In genomic region chr6:52006649-52007218, GRCm38 (mm10) we compare ENCODE assay signal across 8 mouse cellular contexts. TPM values are rescaled to one million over a fixed set of nuclear protein-coding genes. Genes with fewer than 3 reads are reported as not detected.
A peak's percentile ranks its signal among the peaks of the same experiment; 100 is the strongest.
DNase-seq lines count a peak whose midpoint lies in the region; ATAC-seq and TF ChIP-seq lines count a peak whose summit lies in the region.

No protein-coding gene starts in this region.

- H3K27me3 ChIP-seq in ES-Bruce4 (ENCODE audit: control insufficient read depth, insufficient read depth, low read length, poor library complexity, severe bottlenecking) = no peaks in the 10 kb centered on the region
- peaks cover 56% of the 10 kb centered on the region for H3K27me3 ChIP-seq in hindbrain, embryonic 15.5 days
- peaks cover 7% of the 10 kb centered on the region; the same call in 1 of the 2 replicates for H3K27me3 ChIP-seq in cerebellum, adult 2 months (ENCODE audit: control insufficient read depth, insufficient read depth, low read length)
- peaks cover 10% of the 10 kb centered on the region for H3K27me3 ChIP-seq in thymus, adult 2 months (ENCODE audit: control insufficient read depth, insufficient read depth, low read length)

- no peaks in the 10 kb centered on the region for H3K9me3 ChIP-seq in ES-Bruce4 (replicated peaks; ENCODE audit: control insufficient read depth, insufficient read depth, low read length, poor library complexity, severe bottlenecking)
- H3K9me3 ChIP-seq in hindbrain, embryonic 15.5 days = no peaks in the 10 kb centered on the region

- H3K9ac ChIP-seq in ES-Bruce4 (ENCODE audit: low read depth, poor library complexity, severe bottlenecking) = peak overlapping the region; percentile 83
- H3K9ac ChIP-seq in hindbrain, embryonic 15.5 days = no peak overlapping the region

- no peak for TF ChIP-seq POLR2A in ES-Bruce4 (IDR thresholded peaks at IDR 0.05; ENCODE audit: insufficient read depth, low read length)
- TF ChIP-seq POLR2A in cerebellum, adult 2 months (IDR thresholded peaks at IDR 0.05; ENCODE audit: borderline replicate concordance, insufficient read depth, low read length) = no peak
- no peak for TF ChIP-seq POLR2A in thymus, adult 2 months (IDR thresholded peaks at IDR 0.05; ENCODE audit: control insufficient read depth, extremely low read depth, insufficient read depth, low read length, poor library complexity)

- no peak for TF ChIP-seq EP300 in ES-Bruce4 (IDR thresholded peaks at IDR 0.05; ENCODE audit: insufficient read depth, low read depth, low read length)

- peak overlapping the region; percentile 47; the same call in 1 of the 2 replicates for H3K4me2 ChIP-seq in hindbrain, embryonic 15.5 days

- H3K4me1 ChIP-seq in ES-Bruce4 (ENCODE audit: control insufficient read depth, insufficient read depth, low read length) = peaks cover 2% of the 10 kb centered on the region
- H3K4me1 ChIP-seq in hindbrain, embryonic 15.5 days (replicated peaks) = peaks cover 11% of the 10 kb centered on the region
- no peaks in the 10 kb centered on the region for H3K4me1 ChIP-seq in cerebellum, adult 2 months (ENCODE audit: control insufficient read depth, insufficient read depth, low read length)
- peaks cover under 1% of the 10 kb centered on the region for H3K4me1 ChIP-seq in thymus, adult 2 months (replicated peaks; ENCODE audit: control insufficient read depth, insufficient read depth, low read length)

- peak overlapping the region; percentile 77 for H3K27ac ChIP-seq in ES-Bruce4 (ENCODE audit: insufficient read depth, low read length)
- H3K27ac ChIP-seq in hindbrain, embryonic 15.5 days (replicated peaks) = no peak overlapping the region
- H3K27ac ChIP-seq in cerebellum, adult 2 months (ENCODE audit: insufficient read depth, low read length) = no peak overlapping the region
- no peak overlapping the region for H3K27ac ChIP-seq in thymus, adult 2 months (ENCODE audit: control insufficient read depth, insufficient read depth, low read length)

- 9% methylated on average over 13 of the region's 13 CpGs for WGBS in hindbrain, embryonic 15.5 days
- WGBS in cerebellum, adult 2 months = 12% methylated on average over 13 of the region's 13 CpGs
- WGBS in thymus, adult 2 months = 61% methylated on average over 13 of the region's 13 CpGs

- DNase-seq in heart, adult 11 months = peak; percentile 85
- no peak for DNase-seq in heart, postnatal 25 days (ENCODE audit: low spot score)
- DNase-seq in lung, postnatal 10 days = peak; percentile 33
- no peak for DNase-seq in cerebellum, adult 2 months
- DNase-seq in cerebellum, adult 8-10 months = no peak
- no peak for DNase-seq in thymus, adult 2 months

- no peaks in the 10 kb centered on the region for H3K36me3 ChIP-seq in ES-Bruce4 (ENCODE audit: control insufficient read depth, insufficient read depth, low read length, poor library complexity, severe bottlenecking)
- no peaks in the 10 kb centered on the region for H3K36me3 ChIP-seq in hindbrain, embryonic 15.5 days
- H3K36me3 ChIP-seq in thymus, adult 2 months (ENCODE audit: control insufficient read depth, insufficient read depth, low read length) = no peaks in the 10 kb centered on the region

- no peak for TF ChIP-seq CTCF in ES-Bruce4 (IDR thresholded peaks at IDR 0.05; ENCODE audit: low read depth, low read length)
- TF ChIP-seq CTCF in cerebellum, adult 2 months (IDR thresholded peaks at IDR 0.05; ENCODE audit: borderline replicate concordance, insufficient read depth, low read depth, low read length) = no peak
- TF ChIP-seq CTCF in thymus, adult 2 months (IDR thresholded peaks at IDR 0.05; ENCODE audit: borderline replicate concordance, control insufficient read depth, extremely low read depth, insufficient read depth, low read length, poor library complexity) = no peak

- intact Hi-C loops in heart, postnatal 25 days (cut with DNase I) = loop anchor here (5.0 kb wide), 1 partner anchor 824 kb away; no protein-coding TSS in a partner anchor

- H3K4me3 ChIP-seq in ES-Bruce4 (ENCODE audit: low read depth, low read length) = peak overlapping the region; percentile 74
- 0 out of 2 replicates have a peak overlapping the region, but pooled peaks have one; percentile 13 for H3K4me3 ChIP-seq in hindbrain, embryonic 15.5 days
- H3K4me3 ChIP-seq in cerebellum, adult 2 months (replicated peaks; ENCODE audit: insufficient read depth, low read depth, low read length) = no peak overlapping the region
- no peak overlapping the region for H3K4me3 ChIP-seq in thymus, adult 2 months (ENCODE audit: control insufficient read depth, insufficient read depth, low read length)

- ATAC-seq in hindbrain, embryonic 15.5 days (ENCODE audit: low FRiP score, low read depth) = no peak

RNA-seq across cellular contexts. Expression of gene Skap2, which starts 5.6 kb away (rescaled TPM):
- total RNA-seq in heart, postnatal 25 days (2021) = 1 to 10 TPM; 6.9 to 7.8 TPM
- polyA plus RNA-seq in ES-Bruce4 (2011; ENCODE audit: insufficient read depth, insufficient read length, low read depth, missing spikeins) = 42.9 and 43.0 TPM in 2 replicates
- polyA plus RNA-seq in hindbrain, embryonic 15.5 days (2015; fragmentation: Nextera tagmentation; extraction: Ambion mirVana) = 22.7 and 27.4 TPM in 2 replicates
- 13.7 and 19.2 TPM in 2 replicates for polyA plus RNA-seq in cerebellum, adult 2 months (2012; rRNA removed)
- polyA plus RNA-seq in thymus, adult 2 months (2012; rRNA removed) = 5.8 and 8.9 TPM in 2 replicates

Comparison
In these comparisons a context has a peak if more than half of its experiments do, and no peak if none do; other contexts are left out.
1. DNase-seq: peak in heart, adult 11 months (single experiment) and lung, postnatal 10 days (single experiment); none in heart, postnatal 25 days (single experiment), cerebellum, adult 2 months (0 of 2), cerebellum, adult 8-10 months (single experiment) and thymus, adult 2 months (single experiment).
2. H3K4me3 ChIP-seq: peak in ES-Bruce4 (single experiment) and hindbrain, embryonic 15.5 days (single experiment); none in cerebellum, adult 2 months (single experiment) and thymus, adult 2 months (single experiment).